Mouse (Mus musculus): ENCODE measurements around the gene Syn3.
A peak's percentile ranks its signal among the peaks of the same experiment; 100 is the strongest.

Syn3 gene

GRCm38 (mm10) chr10:86273410-86274191, 225.1 kb downstream of the Syn3 start:
- no peak for DNase-seq

- DNase-seq, result no peak
These were observed 225.9 kb downstream of the Syn3 start for GRCm38 (mm10) chr10:86272826-86273225.

- DNase-seq, result no peak
These were observed 228.4 kb downstream of the Syn3 start for GRCm38 (mm10) chr10:86270254-86270653.

- no peak for DNase-seq
These were observed 234.1 kb downstream of the Syn3 start for GRCm38 (mm10) chr10:86264618-86265017.

- DNase-seq, result no peak
These were observed 237.0 kb downstream of the Syn3 start for GRCm38 (mm10) chr10:86261725-86262124.

- DNase-seq, result peak in 1 of 2 experiments; percentile 11
These were observed 239.7 kb downstream of the Syn3 start for GRCm38 (mm10) chr10:86258992-86259391.

- DNase-seq, result no peak
These were observed 240.7 kb downstream of the Syn3 start for GRCm38 (mm10) chr10:86258046-86258445.

- no peak for DNase-seq
These were observed 241.7 kb downstream of the Syn3 start for GRCm38 (mm10) chr10:86257045-86257444.

- peak; percentile 21 to 38 for DNase-seq
These were observed 242.5 kb downstream of the Syn3 start for GRCm38 (mm10) chr10:86256221-86256620.

- no peak for DNase-seq
These were observed 248.4 kb downstream of the Syn3 start for GRCm38 (mm10) chr10:86250149-86250922.

GRCm38 (mm10) chr10:86249283-86249682, 249.4 kb downstream of the Syn3 start:
- DNase-seq, result no peak

- DNase-seq, result no peak
These were observed 249.9 kb downstream of the Syn3 start for GRCm38 (mm10) chr10:86248807-86249206.

GRCm38 (mm10) chr10:86248131-86248740, 250.5 kb downstream of the Syn3 start:
- DNase-seq, result no peak

GRCm38 (mm10) chr10:86245396-86245795, 253.3 kb downstream of the Syn3 start:
- no peak for DNase-seq

- DNase-seq, result no peak
These were observed 255.2 kb downstream of the Syn3 start for GRCm38 (mm10) chr10:86243525-86243924.

GRCm38 (mm10) chr10:86242721-86243120, 256.0 kb downstream of the Syn3 start:
- DNase-seq, result no peak

GRCm38 (mm10) chr10:86230006-86230405, 268.7 kb downstream of the Syn3 start:
- no peak for DNase-seq

- DNase-seq, result no peak
These were observed 273.2 kb downstream of the Syn3 start for GRCm38 (mm10) chr10:86225480-86225879.

- no peak for DNase-seq
These were observed 279.7 kb downstream of the Syn3 start for GRCm38 (mm10) chr10:86218984-86219383.

- no peak for DNase-seq
These were observed 281.9 kb downstream of the Syn3 start for GRCm38 (mm10) chr10:86216836-86217235.

GRCm38 (mm10) chr10:86212062-86212461, 286.6 kb downstream of the Syn3 start:
- DNase-seq, result peak in 1 of 2 experiments; percentile 21

GRCm38 (mm10) chr10:86203915-86204314, 294.8 kb downstream of the Syn3 start:
- peak; percentile 73 to 87 for DNase-seq

- no peak for DNase-seq
These were observed 295.5 kb downstream of the Syn3 start for GRCm38 (mm10) chr10:86203175-86203574.

- peak; percentile 31 to 56 for DNase-seq
These were observed 296.9 kb downstream of the Syn3 start for GRCm38 (mm10) chr10:86201826-86202225.

Measured in cerebellum, postnatal 14 days (tissue).